Mouse (Mus musculus): ENCODE measurements around the gene Hes7.

DNA sequence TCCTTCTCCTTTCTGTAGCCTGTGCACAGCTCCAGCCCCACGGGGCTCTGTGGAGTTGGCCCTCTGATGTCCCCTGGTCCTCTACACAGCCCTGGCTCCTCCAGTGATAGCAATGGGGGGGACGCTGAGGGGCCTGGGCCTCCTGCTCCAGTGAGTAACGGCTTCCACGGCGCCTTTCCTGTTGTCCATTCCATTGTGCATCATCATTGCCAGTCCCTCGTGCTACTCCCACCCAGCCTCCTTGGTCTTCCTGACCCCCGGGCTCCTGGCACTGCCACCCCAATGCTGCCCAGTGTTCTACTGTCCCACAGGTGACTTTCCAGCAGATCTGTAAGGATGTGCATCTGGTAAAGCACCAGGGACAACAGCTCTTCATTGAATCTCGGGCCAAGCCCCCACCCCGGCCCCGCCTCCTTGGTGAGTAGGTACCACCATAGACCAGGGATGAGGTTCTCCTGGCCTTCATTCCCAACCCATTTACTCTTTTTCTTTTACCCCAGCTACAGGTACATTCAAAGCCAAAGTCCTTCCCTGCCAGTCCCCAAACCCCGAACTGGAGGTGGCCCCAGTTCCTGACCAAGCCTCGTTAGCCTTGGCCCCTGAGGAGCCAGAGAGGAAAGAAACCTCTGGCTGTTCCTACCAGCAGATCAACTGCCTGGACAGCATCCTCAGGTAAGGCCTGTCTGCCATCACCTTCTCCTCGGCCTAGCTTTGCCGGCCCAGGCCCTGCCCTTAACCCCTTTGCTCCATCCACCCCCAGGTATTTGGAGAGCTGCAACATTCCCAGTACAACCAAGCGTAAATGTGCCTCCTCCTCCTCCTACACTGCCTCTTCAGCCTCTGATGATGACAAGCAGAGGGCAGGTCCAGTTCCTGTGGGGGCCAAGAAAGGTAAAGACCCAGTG lies 16.4 kb upstream of the Hes7 start:
- TF ChIP-seq CTCF (conservative IDR thresholded peaks at IDR 0.05; ENCODE audit: insufficient read depth, insufficient read length, low read depth, low read length), result no peak
- TF ChIP-seq POLR2A (IDR thresholded peaks at IDR 0.05; ENCODE audit: low read depth, low read length), result no peak

All from kidney, adult 2 months (tissue).